Mouse (Mus musculus): ENCODE measurements around the gene Efna5. TPM values are rescaled to one million over a fixed set of nuclear protein-coding genes. Genes with fewer than 3 reads are reported as not detected.

Gene Efna5
- polyA plus RNA-seq, 1 experiment from 2014 or later = 59.7 TPM

- Histone ChIP-seq H3K4me2 (ENCODE audit: low read length) (no peak overlapping the region), H3K27ac (ENCODE audit: low read length) (no peak overlapping the region), H3K36me3 (ENCODE audit: control insufficient read depth, insufficient read depth, low read length) (no peaks in the 10 kb centered on the region), H3K4me1 (ENCODE audit: control insufficient read depth, insufficient read depth, low read length) (peaks cover 23% of the 10 kb centered on the region), H3K4me3 (ENCODE audit: low read depth, low read length) (no peak overlapping the region), H3K9ac (ENCODE audit: low read depth, low read length) (no peak overlapping the region), H3K27me3 (ENCODE audit: control insufficient read depth, insufficient read depth, low read depth, low read length) (no peaks in the 10 kb centered on the region), H3K9me3 (replicated peaks; ENCODE audit: control insufficient read depth, low read length, poor library complexity, severe bottlenecking) (no peaks in the 10 kb centered on the region)
- ATAC-seq = no peak
- WGBS = 88% methylated on average over 6 of the region's 6 CpGs
These were observed 143.7 kb downstream of the Efna5 start for GRCm38 (mm10) chr17:62737404-62737803.

DNA sequence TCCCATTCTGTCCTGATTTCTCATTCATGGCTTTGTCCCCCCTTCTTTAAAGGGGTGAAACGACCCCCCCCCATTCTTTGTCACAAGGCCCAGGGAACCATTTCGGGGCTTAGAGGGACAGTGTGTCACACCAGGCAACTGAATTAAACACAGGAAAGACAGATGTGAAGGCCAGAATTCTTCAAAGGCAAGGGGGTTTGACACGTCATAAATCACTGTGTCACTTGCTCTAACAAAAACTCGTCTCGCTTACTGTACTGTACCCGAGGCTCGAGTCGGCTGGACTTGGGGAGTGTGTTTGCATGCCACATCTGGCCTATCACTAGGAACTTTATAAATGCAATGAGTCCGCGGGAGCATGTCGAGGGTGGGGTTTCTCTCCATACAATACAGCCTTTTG lies 145.2 kb downstream of the Efna5 start:
- 0 out of 2 replicates have a peak, but pooled peaks have one; percentile 16 for ATAC-seq
- Histone ChIP-seq H3K4me2 (ENCODE audit: low read length) (no peak overlapping the region), H3K9ac (ENCODE audit: low read depth, low read length) (no peak overlapping the region), H3K36me3 (ENCODE audit: control insufficient read depth, insufficient read depth, low read length) (no peaks in the 10 kb centered on the region), H3K4me3 (ENCODE audit: low read depth, low read length) (no peak overlapping the region), H3K27me3 (ENCODE audit: control insufficient read depth, insufficient read depth, low read depth, low read length) (no peaks in the 10 kb centered on the region), H3K9me3 (replicated peaks; ENCODE audit: control insufficient read depth, low read length, poor library complexity, severe bottlenecking) (no peaks in the 10 kb centered on the region), H3K27ac (ENCODE audit: low read length) (no peak overlapping the region), H3K4me1 (ENCODE audit: control insufficient read depth, insufficient read depth, low read length) (peaks cover 23% of the 10 kb centered on the region)
- WGBS = 28% methylated on average over 11 of the region's 11 CpGs

- no peak for ATAC-seq
- Histone ChIP-seq H3K9me3 (replicated peaks; ENCODE audit: control insufficient read depth, low read length, poor library complexity, severe bottlenecking) (no peaks in the 10 kb centered on the region), H3K4me1 (ENCODE audit: control insufficient read depth, insufficient read depth, low read length) (peaks cover 24% of the 10 kb centered on the region), H3K36me3 (ENCODE audit: control insufficient read depth, insufficient read depth, low read length) (no peaks in the 10 kb centered on the region), H3K27me3 (ENCODE audit: control insufficient read depth, insufficient read depth, low read depth, low read length) (no peaks in the 10 kb centered on the region), H3K4me3 (ENCODE audit: low read depth, low read length) (no peak overlapping the region), H3K27ac (ENCODE audit: low read length) (peak overlapping the region; percentile 38; the same call in 1 of the 2 replicates), H3K9ac (ENCODE audit: low read depth, low read length) (0 out of 2 replicates have a peak overlapping the region, but pooled peaks have one; percentile 10), H3K4me2 (ENCODE audit: low read length) (0 out of 2 replicates have a peak overlapping the region, but pooled peaks have one; percentile 9)
- 7% methylated on average over 10 of the region's 10 CpGs for whole genome bisulfite sequencing
These were observed 146.2 kb downstream of the Efna5 start for GRCm38 (mm10) chr17:62734901-62735300.

DNA sequence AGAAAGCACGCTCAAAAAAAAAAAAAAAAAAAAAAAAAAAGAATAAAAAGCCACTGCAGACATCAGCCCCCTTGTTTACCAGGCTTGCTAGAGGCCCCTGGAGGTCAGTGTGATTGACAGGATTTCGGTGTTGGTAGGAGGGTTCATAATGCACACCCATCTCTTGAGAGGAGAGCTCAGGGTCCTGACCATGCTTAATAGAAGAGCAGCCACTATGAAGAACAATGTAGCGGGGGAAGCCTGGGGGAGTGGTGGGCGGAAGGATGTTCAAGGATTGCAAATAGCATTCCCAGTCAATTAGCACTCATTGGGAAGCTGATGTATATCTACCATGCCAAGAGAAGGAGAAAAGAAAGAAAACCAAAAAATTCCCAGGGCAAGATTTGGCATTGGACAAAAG lies 147.1 kb downstream of the Efna5 start:
- WGBS = 29% methylated on average over 4 of the region's 4 CpGs
- ATAC-seq = peak; percentile 60; the same call in 1 of the 2 replicates
- no peak overlapping the region for H3K4me2 ChIP-seq (ENCODE audit: low read length)
- H3K4me1 ChIP-seq (ENCODE audit: control insufficient read depth, insufficient read depth, low read length) = peaks cover 26% of the 10 kb centered on the region
- no peak overlapping the region for H3K9ac ChIP-seq (ENCODE audit: low read depth, low read length)
- H3K27me3 ChIP-seq (ENCODE audit: control insufficient read depth, insufficient read depth, low read depth, low read length) = no peaks in the 10 kb centered on the region
- H3K9me3 ChIP-seq (replicated peaks; ENCODE audit: control insufficient read depth, low read length, poor library complexity, severe bottlenecking) = no peaks in the 10 kb centered on the region
- H3K27ac ChIP-seq (ENCODE audit: low read length) = no peak overlapping the region
- no peaks in the 10 kb centered on the region for H3K36me3 ChIP-seq (ENCODE audit: control insufficient read depth, insufficient read depth, low read length)
- H3K4me3 ChIP-seq (ENCODE audit: low read depth, low read length) = no peak overlapping the region

GRCm38 (mm10) chr17:62729754-62730470 lies 151.2 kb downstream of the Efna5 start:
- H3K36me3 ChIP-seq (ENCODE audit: control insufficient read depth, insufficient read depth, low read length) = no peaks in the 10 kb centered on the region
- H3K9ac ChIP-seq (ENCODE audit: low read depth, low read length) = no peak overlapping the region

GRCm38 (mm10) chr17:62728142-62728917 lies 152.8 kb downstream of the Efna5 start:
- 25% methylated on average over 10 of the region's 10 CpGs for WGBS
- no peak overlapping the region for H3K27ac ChIP-seq (ENCODE audit: low read length)

More at GRCm38 (mm10) chr17:62729754-62730470, 151.2 kb downstream of the Efna5 start:
- ATAC-seq = no peak
- WGBS = 58% methylated on average over 10 of the region's 10 CpGs
- H3K27ac ChIP-seq (ENCODE audit: low read length) = no peak overlapping the region
- peaks cover 12% of the 10 kb centered on the region; the same call in 1 of the 2 replicates for H3K4me1 ChIP-seq (ENCODE audit: control insufficient read depth, insufficient read depth, low read length)
- H3K4me2 ChIP-seq (ENCODE audit: low read length) = no peak overlapping the region
- no peak overlapping the region for H3K4me3 ChIP-seq (ENCODE audit: low read depth, low read length)
- no peaks in the 10 kb centered on the region for H3K27me3 ChIP-seq (ENCODE audit: control insufficient read depth, insufficient read depth, low read depth, low read length)
- no peaks in the 10 kb centered on the region for H3K9me3 ChIP-seq (replicated peaks; ENCODE audit: control insufficient read depth, low read length, poor library complexity, severe bottlenecking)

DNA sequence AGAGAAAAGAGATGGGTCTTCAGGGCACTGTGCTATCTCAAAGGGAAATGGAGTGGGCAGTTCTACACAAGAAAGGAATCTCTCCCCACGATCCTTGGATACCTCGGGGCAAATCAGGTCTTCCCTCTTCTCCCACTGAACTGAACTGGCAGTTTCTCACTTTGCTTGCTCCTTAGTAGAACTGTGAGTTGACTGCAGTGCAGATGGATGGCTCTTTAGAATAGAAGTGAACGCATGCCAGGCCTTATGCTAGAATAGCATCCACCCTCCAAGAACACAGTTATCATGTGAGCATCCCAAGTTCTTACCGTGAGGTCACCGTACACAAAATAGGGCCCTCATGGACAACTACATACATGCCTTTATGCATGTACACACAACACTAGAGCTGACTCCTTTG lies 155.0 kb downstream of the Efna5 start:
- H3K9ac ChIP-seq (ENCODE audit: low read depth, low read length) = no peak overlapping the region
- H3K27ac ChIP-seq (ENCODE audit: low read length) = no peak overlapping the region
- H3K4me3 ChIP-seq (ENCODE audit: low read depth, low read length) = no peak overlapping the region
- no peaks in the 10 kb centered on the region for H3K27me3 ChIP-seq (ENCODE audit: control insufficient read depth, insufficient read depth, low read depth, low read length)
- no peak for ATAC-seq
- H3K4me2 ChIP-seq (ENCODE audit: low read length) = no peak overlapping the region
- no peaks in the 10 kb centered on the region for H3K9me3 ChIP-seq (replicated peaks; ENCODE audit: control insufficient read depth, low read length, poor library complexity, severe bottlenecking)
- 86% methylated on average over 5 of the region's 5 CpGs for WGBS
- H3K36me3 ChIP-seq (ENCODE audit: control insufficient read depth, insufficient read depth, low read length) = no peaks in the 10 kb centered on the region
- H3K4me1 ChIP-seq (ENCODE audit: control insufficient read depth, insufficient read depth, low read length) = peaks cover 6% of the 10 kb centered on the region; the same call in 1 of the 2 replicates

More at GRCm38 (mm10) chr17:62728142-62728917, 152.8 kb downstream of the Efna5 start:
- Histone ChIP-seq H3K4me3 (ENCODE audit: low read depth, low read length) (no peak overlapping the region), H3K36me3 (ENCODE audit: control insufficient read depth, insufficient read depth, low read length) (no peaks in the 10 kb centered on the region), H3K9me3 (replicated peaks; ENCODE audit: control insufficient read depth, low read length, poor library complexity, severe bottlenecking) (no peaks in the 10 kb centered on the region), H3K4me1 (ENCODE audit: control insufficient read depth, insufficient read depth, low read length) (peaks cover 6% of the 10 kb centered on the region; the same call in 1 of the 2 replicates), H3K9ac (ENCODE audit: low read depth, low read length) (no peak overlapping the region), H3K27me3 (ENCODE audit: control insufficient read depth, insufficient read depth, low read depth, low read length) (no peaks in the 10 kb centered on the region), H3K4me2 (ENCODE audit: low read length) (no peak overlapping the region)
- peak; percentile 57 for ATAC-seq

GRCm38 (mm10) chr17:62722962-62723361 lies 158.2 kb downstream of the Efna5 start:
- WGBS = 89% methylated on average over 5 of the region's 5 CpGs
- Histone ChIP-seq H3K4me3 (ENCODE audit: low read depth, low read length) (no peak overlapping the region), H3K27me3 (ENCODE audit: control insufficient read depth, insufficient read depth, low read depth, low read length) (no peaks in the 10 kb centered on the region), H3K9me3 (replicated peaks; ENCODE audit: control insufficient read depth, low read length, poor library complexity, severe bottlenecking) (no peaks in the 10 kb centered on the region), H3K4me2 (ENCODE audit: low read length) (no peak overlapping the region), H3K9ac (ENCODE audit: low read depth, low read length) (no peak overlapping the region), H3K27ac (ENCODE audit: low read length) (no peak overlapping the region), H3K4me1 (ENCODE audit: control insufficient read depth, insufficient read depth, low read length) (peaks cover under 1% of the 10 kb centered on the region; the same call in 1 of the 2 replicates), H3K36me3 (ENCODE audit: control insufficient read depth, insufficient read depth, low read length) (no peaks in the 10 kb centered on the region)
- ATAC-seq = no peak

DNA sequence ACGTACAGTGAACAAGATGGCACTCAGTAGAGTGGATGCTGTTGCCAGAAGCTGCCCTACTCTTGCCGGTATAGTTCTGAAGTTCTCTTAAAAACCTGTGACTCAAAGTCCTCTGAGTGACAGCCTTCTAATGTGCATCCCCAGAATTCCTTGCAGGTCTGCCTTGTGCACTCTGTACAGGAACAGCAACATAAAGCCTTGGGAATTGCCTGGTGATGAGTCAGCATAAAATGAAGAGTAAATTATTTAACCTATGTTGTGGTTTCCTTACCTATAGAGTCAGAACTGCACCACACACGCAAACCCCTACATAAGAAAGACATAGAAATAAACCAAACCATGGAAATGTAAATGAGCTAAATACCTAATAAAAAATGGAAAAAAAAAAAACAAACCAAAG lies 159.5 kb downstream of the Efna5 start:
- Histone ChIP-seq H3K9me3 (replicated peaks; ENCODE audit: control insufficient read depth, low read length, poor library complexity, severe bottlenecking) (no peaks in the 10 kb centered on the region), H3K4me3 (ENCODE audit: low read depth, low read length) (no peak overlapping the region), H3K4me2 (ENCODE audit: low read length) (no peak overlapping the region), H3K27ac (ENCODE audit: low read length) (no peak overlapping the region), H3K9ac (ENCODE audit: low read depth, low read length) (no peak overlapping the region), H3K27me3 (ENCODE audit: control insufficient read depth, insufficient read depth, low read depth, low read length) (no peaks in the 10 kb centered on the region), H3K4me1 (ENCODE audit: control insufficient read depth, insufficient read depth, low read length) (peaks cover 7% of the 10 kb centered on the region; the same call in 1 of the 2 replicates), H3K36me3 (ENCODE audit: control insufficient read depth, insufficient read depth, low read length) (no peaks in the 10 kb centered on the region)
- WGBS = 89% methylated on average over 3 of the region's 3 CpGs
- ATAC-seq = no peak
